Mouse (Mus musculus): ENCODE results near the gene Csk. TPM values are rescaled to one million over a fixed set of nuclear protein-coding genes. Genes with fewer than 3 reads are reported as not detected.

Csk gene
- total and polyA plus RNA-seq, 3 experiments: 118 to 332 (median 151) TPM

- no peaks in the 10 kb centered on the region for H3K36me3 ChIP-seq (replicated peaks)
- peaks cover 28% of the 10 kb centered on the region for H3K27me3 ChIP-seq (ENCODE audit: insufficient read depth, low read length)
- ATAC-seq (ENCODE audit: extremely low read depth, insufficient number of reproducible peaks, low FRiP score, poor library complexity, severe bottlenecking) (no peak), DNase-seq (ENCODE audit: low spot score) (no peak)
- TF ChIP-seq POLR2AphosphoS5 (IDR thresholded peaks at IDR 0.05; ENCODE audit: insufficient replicate concordance, low read depth, low read length) (no peak), CTCF (IDR thresholded peaks at IDR 0.05; ENCODE audit: low read depth, low read length) (0 out of 2 replicates have a peak, but pooled peaks have one; percentile 31)
- H3K4me3 ChIP-seq (ENCODE audit: low read depth, low read length): no peak overlapping the region
- H3K4me1 ChIP-seq (ENCODE audit: insufficient read depth, low read depth, low read length): no peaks in the 10 kb centered on the region
- no peaks in the 10 kb centered on the region for H3K9me3 ChIP-seq (replicated peaks)
Observed at GRCm38 (mm10) chr9:57688158-57688557, 34.7 kb upstream of the Csk start.

- TF ChIP-seq POLR2AphosphoS5 (IDR thresholded peaks at IDR 0.05; ENCODE audit: insufficient replicate concordance, low read depth, low read length) (no peak), CTCF (IDR thresholded peaks at IDR 0.05; ENCODE audit: low read depth, low read length) (no peak), TAL1 (conservative IDR thresholded peaks at IDR 0.05; ENCODE audit: low read depth, low read length) (no peak), GATA2 (IDR thresholded peaks at IDR 0.05; ENCODE audit: borderline replicate concordance, low read depth, low read length) (no peak), GATA1 (IDR thresholded peaks at IDR 0.05; ENCODE audit: borderline replicate concordance, low read length) (no peak)
- Histone ChIP-seq H3K4me1 (ENCODE audit: insufficient read depth, low read depth, low read length) (no peaks in the 10 kb centered on the region), H3K27me3 (ENCODE audit: insufficient read depth, low read length) (peaks cover 28% of the 10 kb centered on the region), H3K9me3 (replicated peaks) (no peaks in the 10 kb centered on the region), H3K4me3 (ENCODE audit: low read depth, low read length) (no peak within 1 kb of the TSS), H3K36me3 (replicated peaks) (no peaks in the 10 kb centered on the region)
- ATAC-seq (ENCODE audit: extremely low read depth, insufficient number of reproducible peaks, low FRiP score, poor library complexity, severe bottlenecking) (no peak), DNase-seq (ENCODE audit: low spot score) (no peak)
Observed at GRCm38 (mm10) chr9:57687751-57688150, 34.3 kb upstream of the Csk start, which contains the start of gene Cyp1a1. Gene Cyp1a1, plus strand, starts transcription at chr9:57687928.

DNA sequence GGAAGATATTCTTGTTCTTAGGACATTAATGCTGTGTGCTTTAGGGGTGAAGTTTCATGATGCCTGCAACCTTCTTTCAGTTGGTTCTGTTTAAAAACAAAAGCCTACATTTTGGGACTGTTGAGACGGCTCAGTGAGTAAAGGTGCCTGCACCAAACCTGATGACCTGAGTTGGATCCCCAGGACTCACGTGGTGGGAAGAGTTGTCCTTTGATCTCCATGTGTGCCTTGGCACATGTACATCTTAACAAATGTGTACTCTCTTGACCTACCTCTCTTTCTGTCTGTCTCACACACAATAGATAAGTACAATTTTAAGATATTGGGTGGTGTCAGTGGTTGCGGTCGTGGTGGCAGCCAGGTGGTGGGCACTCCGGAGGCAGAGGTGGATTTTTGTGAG lies 32.6 kb upstream of the Csk start:
- Histone ChIP-seq H3K9me3 (replicated peaks) (no peaks in the 10 kb centered on the region), H3K4me1 (ENCODE audit: insufficient read depth, low read depth, low read length) (no peaks in the 10 kb centered on the region), H3K4me3 (ENCODE audit: low read depth, low read length) (no peak overlapping the region), H3K27me3 (ENCODE audit: insufficient read depth, low read length) (peaks cover 30% of the 10 kb centered on the region), H3K36me3 (replicated peaks) (no peaks in the 10 kb centered on the region)
- ATAC-seq (ENCODE audit: extremely low read depth, insufficient number of reproducible peaks, low FRiP score, poor library complexity, severe bottlenecking) (no peak), DNase-seq (ENCODE audit: low spot score) (no peak)
- TF ChIP-seq GATA1 (IDR thresholded peaks at IDR 0.05; ENCODE audit: borderline replicate concordance, low read length) (no peak), TAL1 (conservative IDR thresholded peaks at IDR 0.05; ENCODE audit: low read depth, low read length) (no peak), GATA2 (IDR thresholded peaks at IDR 0.05; ENCODE audit: borderline replicate concordance, low read depth, low read length) (no peak), POLR2AphosphoS5 (IDR thresholded peaks at IDR 0.05; ENCODE audit: insufficient replicate concordance, low read depth, low read length) (no peak), CTCF (IDR thresholded peaks at IDR 0.05; ENCODE audit: low read depth, low read length) (no peak)

GRCm38 (mm10) chr9:57683520-57683919 lies 30.1 kb upstream of the Csk start, which contains the start of gene Cyp1a2:
Gene Cyp1a2, minus strand, starts transcription at chr9:57683703.
- TF ChIP-seq TAL1 (conservative IDR thresholded peaks at IDR 0.05; ENCODE audit: low read depth, low read length) (no peak), GATA1 (IDR thresholded peaks at IDR 0.05; ENCODE audit: borderline replicate concordance, low read length) (no peak), GATA2 (IDR thresholded peaks at IDR 0.05; ENCODE audit: borderline replicate concordance, low read depth, low read length) (no peak), POLR2AphosphoS5 (IDR thresholded peaks at IDR 0.05; ENCODE audit: insufficient replicate concordance, low read depth, low read length) (no peak), CTCF (IDR thresholded peaks at IDR 0.05; ENCODE audit: low read depth, low read length) (no peak)
- Histone ChIP-seq H3K4me1 (ENCODE audit: insufficient read depth, low read depth, low read length) (no peaks in the 10 kb centered on the region), H3K4me3 (ENCODE audit: low read depth, low read length) (no peak within 1 kb of the TSS), H3K9me3 (replicated peaks) (no peaks in the 10 kb centered on the region), H3K36me3 (replicated peaks) (no peaks in the 10 kb centered on the region), H3K27me3 (ENCODE audit: insufficient read depth, low read length) (peaks cover 42% of the 10 kb centered on the region)
- no peak for DNase-seq (ENCODE audit: low spot score)
- ATAC-seq (ENCODE audit: extremely low read depth, insufficient number of reproducible peaks, low FRiP score, poor library complexity, severe bottlenecking): no peak

- Histone ChIP-seq H3K27me3 (ENCODE audit: insufficient read depth, low read length) (peaks cover 40% of the 10 kb centered on the region), H3K36me3 (replicated peaks) (no peaks in the 10 kb centered on the region), H3K4me1 (ENCODE audit: insufficient read depth, low read depth, low read length) (no peaks in the 10 kb centered on the region), H3K4me3 (ENCODE audit: low read depth, low read length) (no peak overlapping the region), H3K9me3 (replicated peaks) (no peaks in the 10 kb centered on the region)
- ATAC-seq (ENCODE audit: extremely low read depth, insufficient number of reproducible peaks, low FRiP score, poor library complexity, severe bottlenecking) (no peak), DNase-seq (ENCODE audit: low spot score) (no peak)
- no peak for TF ChIP-seq POLR2AphosphoS5 (IDR thresholded peaks at IDR 0.05; ENCODE audit: insufficient replicate concordance, low read depth, low read length)
- no peak for TF ChIP-seq CTCF (IDR thresholded peaks at IDR 0.05; ENCODE audit: low read depth, low read length)
- no peak for TF ChIP-seq GATA2 (IDR thresholded peaks at IDR 0.05; ENCODE audit: borderline replicate concordance, low read depth, low read length)
- TF ChIP-seq GATA1 (IDR thresholded peaks at IDR 0.05; ENCODE audit: borderline replicate concordance, low read length): no peak
- no peak for TF ChIP-seq TAL1 (conservative IDR thresholded peaks at IDR 0.05; ENCODE audit: low read depth, low read length)
Observed at GRCm38 (mm10) chr9:57681411-57681810, 28.0 kb upstream of the Csk start.

GRCm38 (mm10) chr9:57671500-57671899 lies 18.1 kb upstream of the Csk start:
- Histone ChIP-seq H3K9me3 (replicated peaks) (no peaks in the 10 kb centered on the region), H3K4me3 (ENCODE audit: low read depth, low read length) (no peak overlapping the region), H3K36me3 (replicated peaks) (no peaks in the 10 kb centered on the region), H3K4me1 (ENCODE audit: insufficient read depth, low read depth, low read length) (no peaks in the 10 kb centered on the region), H3K27me3 (ENCODE audit: insufficient read depth, low read length) (peaks cover 24% of the 10 kb centered on the region)
- ATAC-seq (ENCODE audit: extremely low read depth, insufficient number of reproducible peaks, low FRiP score, poor library complexity, severe bottlenecking) (no peak), DNase-seq (ENCODE audit: low spot score) (no peak)
- TF ChIP-seq TAL1 (conservative IDR thresholded peaks at IDR 0.05; ENCODE audit: low read depth, low read length): no peak
- TF ChIP-seq GATA1 (IDR thresholded peaks at IDR 0.05; ENCODE audit: borderline replicate concordance, low read length): no peak
- no peak for TF ChIP-seq CTCF (IDR thresholded peaks at IDR 0.05; ENCODE audit: low read depth, low read length)
- no peak for TF ChIP-seq POLR2AphosphoS5 (IDR thresholded peaks at IDR 0.05; ENCODE audit: insufficient replicate concordance, low read depth, low read length)
- TF ChIP-seq GATA2 (IDR thresholded peaks at IDR 0.05; ENCODE audit: borderline replicate concordance, low read depth, low read length): no peak

Data from G1E (cell line).